Comparison of ENCODE assay signal across 24 mouse cellular contexts in the genomic region with DNA sequence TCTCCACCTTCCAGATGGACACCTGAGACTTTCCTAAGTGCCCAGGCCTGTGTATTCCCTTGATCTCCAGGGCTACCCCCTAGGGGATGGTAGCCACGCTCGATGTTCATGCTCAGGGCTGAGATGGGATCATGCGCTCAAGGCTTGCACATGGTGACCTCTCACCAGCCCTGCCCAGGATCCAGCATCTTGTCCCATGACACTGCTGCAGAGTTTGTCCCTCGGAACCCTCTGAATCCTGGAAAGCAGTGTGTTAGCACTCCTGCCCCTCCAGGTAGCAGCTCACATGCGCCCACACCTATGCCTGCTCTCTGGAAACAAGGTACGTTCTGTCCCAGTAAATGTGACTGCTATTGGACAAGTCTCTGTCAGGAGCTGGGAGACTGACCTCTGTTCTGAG. TPM values are rescaled to one million over a fixed set of nuclear protein-coding genes. Genes with fewer than 3 reads are reported as not detected.
DNase-seq lines count a peak whose midpoint lies in the region; ATAC-seq lines count a peak whose summit lies in the region.
"Had no signal": no experiment of that assay in that cellular context is flagged by ENCODE, and none has a peak within 500 bp of the region (broad histone marks: within the 10 kb centered on the region; RNA-seq: fewer than 3 reads in every experiment).

No protein-coding gene starts in this region.

- no peaks in the 10 kb centered on the region for H3K9me3 ChIP-seq in heart, embryonic 10.5 days
- no peaks in the 10 kb centered on the region for H3K9me3 ChIP-seq in embryonic facial prominence, embryonic 10.5 days
- no peaks in the 10 kb centered on the region for H3K9me3 ChIP-seq in embryonic facial prominence, embryonic 15.5 days (replicated peaks)
- H3K9me3 ChIP-seq in limb, embryonic 15.5 days = no peaks in the 10 kb centered on the region
- H3K9me3 ChIP-seq: forebrain, embryonic 12.5 days; hindbrain, embryonic 15.5 days; midbrain, embryonic 15.5 days had no signal

- no peak overlapping the region for H3K4me3 ChIP-seq in heart, embryonic 10.5 days
- no peak overlapping the region for H3K4me3 ChIP-seq in embryonic facial prominence, embryonic 10.5 days
- H3K4me3 ChIP-seq in embryonic facial prominence, embryonic 15.5 days (replicated peaks) = no peak overlapping the region
- H3K4me3 ChIP-seq in limb, embryonic 15.5 days = no peak overlapping the region
- H3K4me3 ChIP-seq: forebrain, embryonic 12.5 days; gastrocnemius, adult 2 months; hindbrain, embryonic 15.5 days; left cerebral cortex, adult 2 months; midbrain, embryonic 15.5 days; myocyte had no signal

- H3K4me2 ChIP-seq in embryonic facial prominence, embryonic 15.5 days (replicated peaks) = no peak overlapping the region
- no peak overlapping the region for H3K4me2 ChIP-seq in limb, embryonic 15.5 days
- H3K4me2 ChIP-seq: forebrain, embryonic 12.5 days; hindbrain, embryonic 15.5 days; lung, embryonic 14.5 days; midbrain, embryonic 15.5 days had no signal

- no peak for DNase-seq in heart, embryonic 10.5 days (ENCODE audit: low spot score)
- no peak for DNase-seq in heart, postnatal 14 days
- DNase-seq in embryonic facial prominence, embryonic 10.5 days (ENCODE audit: low spot score) = no peak
- DNase-seq in urinary bladder, adult 2 months (ENCODE audit: low spot score) = no peak
- no peak for DNase-seq in gastrocnemius, adult 18-20 months (ENCODE audit: low spot score)
- DNase-seq: cerebellum, adult 18-20 months; cerebellum, postnatal 14 days; gastrocnemius, adult 2 months; kidney, adult 2 months; layer of hippocampus, adult 9-11 months; left cerebral cortex, postnatal 4 days; lung, embryonic 14.5 days; lung, postnatal 36 days; thymus, adult 18-20 months; thymus, postnatal 4 days had no signal

- H3K9ac ChIP-seq in embryonic facial prominence, embryonic 15.5 days = no peak overlapping the region
- no peak overlapping the region for H3K9ac ChIP-seq in limb, embryonic 15.5 days
- H3K9ac ChIP-seq: forebrain, embryonic 12.5 days; hindbrain, embryonic 15.5 days; liver, embryonic 14.5 days; lung, embryonic 14.5 days; midbrain, embryonic 15.5 days had no signal

- 87% methylated on average over 6 of the region's 6 CpGs for WGBS in heart, embryonic 10.5 days
- WGBS in embryonic facial prominence, embryonic 10.5 days = 80% methylated on average over 6 of the region's 6 CpGs
- 74% methylated on average over 6 of the region's 6 CpGs for WGBS in embryonic facial prominence, embryonic 15.5 days
- WGBS in limb, embryonic 15.5 days = 66% methylated on average over 6 of the region's 6 CpGs

- H3K36me3 ChIP-seq in heart, embryonic 10.5 days = no peaks in the 10 kb centered on the region; the same call in 1 of the 2 replicates
- peaks cover 11% of the 10 kb centered on the region; the same call in 1 of the 2 replicates for H3K36me3 ChIP-seq in embryonic facial prominence, embryonic 10.5 days (replicated peaks)
- H3K36me3 ChIP-seq in embryonic facial prominence, embryonic 15.5 days = no peaks in the 10 kb centered on the region
- H3K36me3 ChIP-seq in limb, embryonic 15.5 days = no peaks in the 10 kb centered on the region
- H3K36me3 ChIP-seq: forebrain, embryonic 12.5 days; hindbrain, embryonic 15.5 days; midbrain, embryonic 15.5 days had no signal

- H3K4me1 ChIP-seq in heart, embryonic 10.5 days = peaks cover 77% of the 10 kb centered on the region
- peaks cover 100% of the 10 kb centered on the region for H3K4me1 ChIP-seq in embryonic facial prominence, embryonic 10.5 days
- H3K4me1 ChIP-seq in embryonic facial prominence, embryonic 15.5 days = peaks cover 97% of the 10 kb centered on the region
- peaks cover 99% of the 10 kb centered on the region for H3K4me1 ChIP-seq in limb, embryonic 15.5 days
- H3K4me1 ChIP-seq: midbrain, embryonic 15.5 days had no signal

- no peak for ATAC-seq in embryonic facial prominence, embryonic 15.5 days (ENCODE audit: insufficient number of reproducible peaks, low FRiP score, low TSS enrichment, low read depth)
- ATAC-seq in limb, embryonic 15.5 days (ENCODE audit: insufficient number of reproducible peaks, low FRiP score, low TSS enrichment, low read depth) = no peak
- ATAC-seq: midbrain, embryonic 15.5 days had no signal

- peak overlapping the region; percentile 86 for H3K27ac ChIP-seq in heart, embryonic 10.5 days
- peak overlapping the region; percentile 95 for H3K27ac ChIP-seq in embryonic facial prominence, embryonic 10.5 days (replicated peaks)
- H3K27ac ChIP-seq in embryonic facial prominence, embryonic 15.5 days (replicated peaks) = peak overlapping the region; percentile 91
- H3K27ac ChIP-seq in limb, embryonic 15.5 days = peak overlapping the region; percentile 94
- H3K27ac ChIP-seq: hindbrain, embryonic 15.5 days; kidney, postnatal 0 days; left cerebral cortex, adult 2 months; liver, embryonic 14.5 days; midbrain, embryonic 15.5 days had no signal

- H3K27me3 ChIP-seq in heart, embryonic 10.5 days (ENCODE audit: insufficient read depth, poor library complexity, severe bottlenecking) = no peaks in the 10 kb centered on the region
- H3K27me3 ChIP-seq in embryonic facial prominence, embryonic 10.5 days (replicated peaks; ENCODE audit: low read depth, poor library complexity, severe bottlenecking) = no peaks in the 10 kb centered on the region
- H3K27me3 ChIP-seq in embryonic facial prominence, embryonic 15.5 days = no peaks in the 10 kb centered on the region
- no peaks in the 10 kb centered on the region for H3K27me3 ChIP-seq in limb, embryonic 15.5 days
- H3K27me3 ChIP-seq: forebrain, embryonic 12.5 days; hindbrain, embryonic 15.5 days; midbrain, embryonic 15.5 days had no signal

- intact Hi-C loops in heart, postnatal 14 days (cut with DNase I) = no loop called here

RNA-seq across cellular contexts. Expression of gene Dusp7, which starts 13.6 kb away (rescaled TPM):
- 14.4 and 21.0 TPM in 2 replicates for polyA plus RNA-seq in heart, embryonic 10.5 days (2016; fragmentation: Nextera tagmentation; extraction: Ambion mirVana)
- total RNA-seq in heart, postnatal 14 days (2021) = 10 to 100 TPM; 53.2 to 53.9 TPM
- polyA plus RNA-seq in embryonic facial prominence, embryonic 10.5 days (2016; fragmentation: Nextera tagmentation; extraction: Ambion mirVana) = 29.5 and 30.8 TPM in 2 replicates
- 42.3 and 44.2 TPM in 2 replicates for polyA plus RNA-seq in embryonic facial prominence, embryonic 15.5 days (2015; fragmentation: Nextera tagmentation; extraction: Ambion mirVana)
- polyA plus RNA-seq in limb, embryonic 15.5 days (2015; fragmentation: Nextera tagmentation; extraction: Ambion mirVana) = 39.0 and 47.0 TPM in 2 replicates
- polyA plus RNA-seq in urinary bladder, adult 2 months (2012; rRNA removed) = 33.5 and 34.7 TPM in 2 replicates
- total RNA-seq in gastrocnemius, adult 18-20 months (2021) = 10 to 100 TPM; 15.3 to 27.6 TPM
